Mouse (Mus musculus) limb, embryonic 11.5 days (tissue): ENCODE measurements around the gene Kif3c. TPM values are rescaled to one million over a fixed set of nuclear protein-coding genes. Genes with fewer than 3 reads are reported as not detected.
"Not testable (repeated sequence)": the region's sequence is repeated elsewhere in the genome, so short reads cannot be mapped to it uniquely, and the experiment has no call there.

Experiments used
- ATAC-seq: fragments of 200-750 bp; cut with Nextera tagmentation; 2 replicates; pipeline ENCODE4 v1.8.0; 2017; ENCODE audit warnings: low read depth; ENCODE audit not compliant: insufficient number of reproducible peaks, low FRiP score, low TSS enrichment
- DNase-seq: peaks from one replicate; pipeline ENCODE4 v3.0.0-alpha.2; 2015; ENCODE audit warnings: low spot score
- H3K27ac ChIP-seq: fragments of 300-500 bp; sonication (generic); replicated peaks from 2 replicates; pipeline ENCODE4 v1.5.1; 2014; ENCODE audit warnings: low read depth, mild to moderate bottlenecking, low read length
- H3K27me3 ChIP-seq: fragments of 300-500 bp; sonication (generic); 2 replicates; pipeline ENCODE4 v1.6.1; 2014; ENCODE audit warnings: mild to moderate bottlenecking, low read length, mixed read lengths; ENCODE audit not compliant: control insufficient read depth, insufficient read depth
- H3K36me3 ChIP-seq: fragments of 300-500 bp; sonication (generic); 2 replicates; pipeline ENCODE4 v1.6.1; 2014; ENCODE audit warnings: mild to moderate bottlenecking, low read length, moderate library complexity, mixed read lengths; ENCODE audit not compliant: control insufficient read depth, insufficient read depth
- H3K4me1 ChIP-seq: fragments of 300-500 bp; sonication (generic); 2 replicates; pipeline ENCODE4 v1.6.1; 2014; ENCODE audit warnings: low read length, mixed read lengths; ENCODE audit not compliant: control insufficient read depth, insufficient read depth
- H3K4me2 ChIP-seq: fragments of 300-500 bp; sonication (generic); 2 replicates; pipeline ENCODE4 v1.6.1; 2014; ENCODE audit warnings: low read depth, mild to moderate bottlenecking, moderate library complexity; ENCODE audit not compliant: severe bottlenecking
- H3K4me3 ChIP-seq: fragments of 300-500 bp; sonication (generic); 2 replicates; pipeline ENCODE4 v1.5.1; 2014; ENCODE audit warnings: low read depth, low read length
- H3K9ac ChIP-seq: fragments of 300-500 bp; sonication (generic); 2 replicates; pipeline ENCODE4 v1.6.1; 2014; ENCODE audit warnings: mild to moderate bottlenecking, low read length
- H3K9me3 ChIP-seq: fragments of 300-500 bp; sonication (generic); 2 replicates; pipeline ENCODE4 v1.6.1; 2016; ENCODE audit warnings: low read length; ENCODE audit not compliant: control insufficient read depth
- WGBS: fragments of 180-500 bp; shearing (Covaris S2); extraction: QIAGEN DNeasy Blood & Tissue Kit; methylation state at CpG from one replicate; pipeline ENCODE4 v1.1.7; 2014; 5-methylcytosine and 5-hydroxymethylcytosine counted together
- polyA plus RNA-seq: library from polyadenylated mRNA; unstranded; fragments of >200 nt; fragmentation: Nextera tagmentation; extraction: Ambion mirVana; gene quantifications from 2 replicates; pipeline ENCODE4 v1.2.1, GENCODE M21; 2014

The Kif3c gene
- polyA plus RNA-seq, 1 experiment from 2014 or later = 16.5 TPM

GRCm38 (mm10) chr12:3389394-3389793, 24.5 kb downstream of the Kif3c start:
- WGBS = 93% methylated on average over 12 of the region's 12 CpGs
- H3K36me3 ChIP-seq = peaks cover 2% of the 10 kb centered on the region; the same call in 1 of the 2 replicates
- no peak for ATAC-seq
- H3K27me3 ChIP-seq = no peaks in the 10 kb centered on the region
- no peak overlapping the region for H3K4me2 ChIP-seq
- H3K9ac ChIP-seq = no peak overlapping the region
- no peak overlapping the region for H3K27ac ChIP-seq
- no peak for DNase-seq
- no peaks in the 10 kb centered on the region for H3K9me3 ChIP-seq
- H3K4me1 ChIP-seq = no peaks in the 10 kb centered on the region
- no peak overlapping the region for H3K4me3 ChIP-seq

- no peak overlapping the region for H3K4me2 ChIP-seq
- H3K4me1 ChIP-seq = no peaks in the 10 kb centered on the region
- 98% methylated on average over 2 of the region's 2 CpGs for WGBS
- no peak overlapping the region for H3K9ac ChIP-seq
- peaks cover 2% of the 10 kb centered on the region; the same call in 1 of the 2 replicates for H3K36me3 ChIP-seq
- no peaks in the 10 kb centered on the region for H3K9me3 ChIP-seq
- H3K4me3 ChIP-seq = no peak overlapping the region
- DNase-seq = no peak
- H3K27ac ChIP-seq = no peak overlapping the region
- H3K27me3 ChIP-seq = no peaks in the 10 kb centered on the region
- ATAC-seq = no peak
Measured at GRCm38 (mm10) chr12:3390071-3390470, 25.1 kb downstream of the Kif3c start.

- Histone ChIP-seq H3K4me1 (no peaks in the 10 kb centered on the region), H3K27ac (no peak overlapping the region), H3K9me3 (no peaks in the 10 kb centered on the region), H3K9ac (no peak overlapping the region), H3K4me3 (no peak overlapping the region), H3K36me3 (peaks cover 2% of the 10 kb centered on the region; the same call in 1 of the 2 replicates), H3K27me3 (no peaks in the 10 kb centered on the region), H3K4me2 (no peak overlapping the region)
- DNase-seq = peak; percentile 89
- ATAC-seq = peak; percentile 28; the same call in 1 of the 2 replicates
- 32% methylated on average over 12 of the region's 12 CpGs for WGBS
Measured at GRCm38 (mm10) chr12:3390577-3391262, 25.8 kb downstream of the Kif3c start.

GRCm38 (mm10) chr12:3391276-3391675, 26.3 kb downstream of the Kif3c start:
- ATAC-seq = no peak
- DNase-seq = no peak
- Histone ChIP-seq H3K9ac (no peak overlapping the region), H3K27me3 (no peaks in the 10 kb centered on the region), H3K4me2 (no peak overlapping the region), H3K36me3 (peaks cover 2% of the 10 kb centered on the region; the same call in 1 of the 2 replicates), H3K9me3 (no peaks in the 10 kb centered on the region), H3K27ac (no peak overlapping the region), H3K4me1 (no peaks in the 10 kb centered on the region), H3K4me3 (no peak overlapping the region)
- WGBS = 67% methylated on average over 1 of the region's 1 CpGs

GRCm38 (mm10) chr12:3393140-3393539, 28.2 kb downstream of the Kif3c start:
- no peaks in the 10 kb centered on the region for H3K36me3 ChIP-seq

GRCm38 (mm10) chr12:3396931-3397330, 32.0 kb downstream of the Kif3c start:
- Histone ChIP-seq H3K27ac (no peak overlapping the region), H3K4me1 (no peaks in the 10 kb centered on the region), H3K4me3 (no peak overlapping the region), H3K36me3 (no peaks in the 10 kb centered on the region; the same call in 1 of the 2 replicates), H3K27me3 (no peaks in the 10 kb centered on the region), H3K9ac (no peak overlapping the region), H3K4me2 (no peak overlapping the region), H3K9me3 (no peaks in the 10 kb centered on the region)
- DNase-seq (no peak), ATAC-seq (no peak)
- 89% methylated on average over 8 of the region's 8 CpGs for WGBS

More at GRCm38 (mm10) chr12:3393140-3393539, 28.2 kb downstream of the Kif3c start:
- Histone ChIP-seq H3K27ac (no peak overlapping the region), H3K27me3 (no peaks in the 10 kb centered on the region), H3K4me1 (no peaks in the 10 kb centered on the region), H3K4me2 (no peak overlapping the region), H3K4me3 (no peak overlapping the region), H3K9ac (no peak overlapping the region), H3K9me3 (no peaks in the 10 kb centered on the region)
- WGBS = 93% methylated on average over 4 of the region's 4 CpGs
- ATAC-seq (no peak), DNase-seq (no peak)

- H3K36me3 ChIP-seq, H3K4me1 ChIP-seq, ATAC-seq, H3K27me3 ChIP-seq, H3K27ac ChIP-seq, DNase-seq, H3K4me2 ChIP-seq, H3K9ac ChIP-seq, H3K9me3 ChIP-seq, H3K4me3 ChIP-seq: not testable (repeated sequence)
- 94% methylated on average over 3 of the region's 3 CpGs for WGBS
Measured at GRCm38 (mm10) chr12:3405662-3406061, 40.7 kb downstream of the Kif3c start.

GRCm38 (mm10) chr12:3406585-3406984, 41.7 kb downstream of the Kif3c start:
- peaks cover 3% of the 10 kb centered on the region; the same call in 1 of the 2 replicates for H3K36me3 ChIP-seq
- 94% methylated on average over 6 of the region's 6 CpGs for WGBS
- H3K9ac ChIP-seq = no peak overlapping the region
- no peak overlapping the region for H3K4me3 ChIP-seq
- no peaks in the 10 kb centered on the region for H3K9me3 ChIP-seq
- no peak overlapping the region for H3K4me2 ChIP-seq
- no peak for DNase-seq
- H3K27ac ChIP-seq = no peak overlapping the region
- H3K4me1 ChIP-seq = no peaks in the 10 kb centered on the region
- H3K27me3 ChIP-seq = no peaks in the 10 kb centered on the region
- ATAC-seq = no peak
